Mouse (Mus musculus) embryonic facial prominence, embryonic 10.5 days (tissue): ENCODE measurements around the gene Epo. TPM values are rescaled to one million over a fixed set of nuclear protein-coding genes. Genes with fewer than 3 reads are reported as not detected.

Source experiments
- DNase-seq: peaks from one replicate; pipeline ENCODE4 v3.0.0-alpha.2; 2017; ENCODE audit warnings: low spot score
- H3K27ac ChIP-seq: fragments of 300-500 bp; sonication (generic); replicated peaks from 2 replicates; pipeline ENCODE4 v1.5.1; 2016; ENCODE audit warnings: mild to moderate bottlenecking
- H3K27me3 ChIP-seq: fragments of 300-500 bp; sonication (generic); replicated peaks from 2 replicates; pipeline ENCODE4 v1.6.1; 2016; ENCODE audit warnings: low read depth, mild to moderate bottlenecking; ENCODE audit not compliant: poor library complexity, severe bottlenecking
- H3K36me3 ChIP-seq: fragments of 300-500 bp; sonication (generic); replicated peaks from 2 replicates; pipeline ENCODE4 v1.6.1; 2016; ENCODE audit warnings: mild to moderate bottlenecking, moderate library complexity
- H3K4me1 ChIP-seq: fragments of 300-500 bp; sonication (generic); 2 replicates; pipeline ENCODE4 v1.6.1; 2016
- H3K4me3 ChIP-seq: fragments of 300-500 bp; sonication (generic); 2 replicates; pipeline ENCODE4 v1.5.1; 2016; ENCODE audit warnings: mild to moderate bottlenecking, moderate library complexity
- H3K9me3 ChIP-seq: fragments of 300-500 bp; sonication (generic); 2 replicates; pipeline ENCODE4 v1.6.1; 2016; ENCODE audit warnings: mild to moderate bottlenecking
- WGBS: fragments of 180-500 bp; shearing (Covaris S2); methylation state at CpG from one replicate; pipeline ENCODE4 v1.1.7; 2016; 5-methylcytosine and 5-hydroxymethylcytosine counted together
- polyA plus RNA-seq: library from polyadenylated mRNA; unstranded; fragments of >200 nt; fragmentation: Nextera tagmentation; extraction: Ambion mirVana; gene quantifications from 2 replicates; pipeline ENCODE4 v1.2.1, GENCODE M21; 2016

Gene Epo
- polyA plus RNA-seq, 1 experiment from 2014 or later, result 2.3 TPM

DNA sequence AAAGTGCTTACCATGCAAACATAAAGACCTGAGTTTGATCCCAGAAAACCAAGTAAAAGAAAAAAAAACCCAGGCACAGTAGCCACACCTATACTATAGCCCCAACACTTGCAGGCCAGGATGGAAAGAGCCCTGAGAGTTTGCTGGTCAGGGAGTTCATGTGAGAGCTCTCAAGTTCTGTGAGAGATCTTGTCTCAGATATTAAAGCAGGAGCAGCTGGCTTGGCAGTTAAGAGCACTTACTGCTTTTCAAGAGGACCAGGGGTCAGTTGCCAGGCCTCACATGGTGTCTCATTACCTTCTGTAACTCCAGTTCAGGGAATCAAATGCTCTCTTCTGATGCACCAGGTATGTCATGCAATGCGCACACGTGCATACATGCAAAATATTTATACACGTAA lies 1.7 kb upstream of the Epo start:
- no peak for DNase-seq
- Histone ChIP-seq H3K27ac (no peak overlapping the region), H3K4me1 (peaks cover 34% of the 10 kb centered on the region), H3K4me3 (no peak overlapping the region), H3K27me3 (no peaks in the 10 kb centered on the region), H3K36me3 (peaks cover 9% of the 10 kb centered on the region), H3K9me3 (no peaks in the 10 kb centered on the region)
- WGBS, result 90% methylated on average over 3 of the region's 3 CpGs

DNA sequence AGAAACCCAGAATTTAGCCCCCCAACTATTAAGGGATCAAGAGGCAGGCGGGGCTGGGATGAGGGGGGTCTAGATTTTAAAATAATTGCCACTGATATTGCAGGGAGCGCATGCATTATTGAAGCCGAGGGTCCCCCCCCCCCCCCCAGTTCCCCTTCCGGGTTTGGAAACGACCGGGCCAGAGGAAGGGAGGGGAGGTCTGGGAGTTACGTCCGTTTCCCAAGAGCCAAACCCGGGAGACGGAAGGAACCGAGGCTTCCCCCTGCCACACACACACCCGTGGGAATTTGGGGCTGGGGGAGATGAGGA lies 280 bp downstream of the Epo start:
- no peak for DNase-seq
- WGBS, result under 1% methylated on average over 12 of the region's 12 CpGs
- Histone ChIP-seq H3K9me3 (no peaks in the 10 kb centered on the region), H3K27ac (peak overlapping the region; percentile 98), H3K27me3 (no peaks in the 10 kb centered on the region), H3K4me1 (peaks cover 44% of the 10 kb centered on the region), H3K36me3 (peaks cover 29% of the 10 kb centered on the region), H3K4me3 (peak overlapping the region; percentile 89)

DNA sequence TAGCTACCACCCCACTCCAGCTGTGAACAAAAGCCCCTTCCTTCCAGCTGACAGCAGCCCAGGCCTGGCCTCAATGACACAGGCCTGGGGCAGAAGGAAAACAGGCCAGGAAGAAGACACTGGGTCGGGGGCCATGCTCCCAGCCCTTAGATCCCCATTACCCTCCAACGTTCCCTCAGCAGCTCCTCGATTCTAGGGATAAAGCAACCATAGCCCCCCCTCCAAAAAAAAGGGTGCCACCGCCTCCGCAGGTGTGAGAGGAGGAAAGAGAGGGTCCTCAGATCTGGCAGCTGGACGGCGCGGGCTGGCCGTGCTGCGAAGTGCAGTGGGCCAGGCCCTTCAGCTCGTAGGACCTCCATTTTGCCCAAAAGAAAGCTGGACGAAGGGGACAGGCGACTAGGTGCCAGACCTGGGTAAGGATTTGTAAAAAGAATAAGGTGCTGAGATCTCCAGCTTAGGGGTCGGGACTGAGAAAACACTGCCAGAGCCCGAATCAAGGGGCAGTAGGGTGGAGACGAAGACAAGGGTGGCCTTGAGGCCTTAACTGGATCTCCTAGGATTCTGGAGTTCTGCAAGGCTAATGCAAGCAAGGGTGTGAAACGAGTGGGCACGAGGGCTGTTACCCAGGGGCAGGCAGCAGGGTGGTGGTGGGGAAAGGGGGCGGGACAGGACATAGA lies 773 bp downstream of the Epo start:
- Histone ChIP-seq H3K36me3 (peaks cover 34% of the 10 kb centered on the region), H3K27me3 (no peaks in the 10 kb centered on the region), H3K27ac (peak overlapping the region; percentile 98), H3K9me3 (no peaks in the 10 kb centered on the region), H3K4me3 (peak overlapping the region; percentile 89), H3K4me1 (peaks cover 47% of the 10 kb centered on the region)
- DNase-seq, result peak; percentile 60
- 1% methylated on average over 19 of the region's 19 CpGs for WGBS

DNA sequence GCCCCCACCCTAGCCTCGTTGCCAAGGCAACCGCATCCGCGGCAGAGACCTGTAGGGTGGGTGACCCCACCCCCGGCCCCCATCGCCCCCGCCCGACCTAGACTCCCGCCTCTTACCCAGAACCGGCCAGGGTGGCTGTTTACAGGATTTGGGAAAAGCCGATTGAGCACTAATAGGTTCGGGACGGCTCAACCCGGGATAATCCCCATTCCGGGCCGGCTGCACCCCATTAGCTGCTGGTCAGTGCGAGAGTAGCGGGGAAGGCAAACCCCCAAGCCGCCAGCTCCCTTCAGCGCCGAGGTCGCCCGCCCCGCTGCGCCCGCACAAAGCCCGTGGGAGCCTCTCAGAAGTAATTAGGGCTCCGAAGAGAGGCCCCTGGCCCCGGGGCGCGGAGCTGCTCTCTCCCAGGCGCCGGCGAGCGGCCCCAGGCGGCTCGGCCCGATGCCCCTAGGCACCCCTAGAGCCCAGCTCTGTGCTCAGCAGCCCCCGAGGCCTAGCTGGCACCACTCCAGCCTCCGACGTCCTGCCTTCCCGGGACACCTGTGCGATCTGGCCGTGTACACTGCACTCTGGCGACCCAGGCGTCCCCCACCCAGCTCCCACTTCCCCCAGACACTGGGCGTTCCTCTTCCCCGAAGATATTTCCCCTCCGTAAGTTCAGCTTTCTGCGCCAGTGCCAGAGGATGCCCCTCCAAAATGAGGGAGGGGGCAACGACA lies 1.5 kb downstream of the Epo start:
- Histone ChIP-seq H3K4me3 (peak overlapping the region; percentile 89), H3K27ac (peak overlapping the region; percentile 98), H3K36me3 (peaks cover 41% of the 10 kb centered on the region), H3K9me3 (no peaks in the 10 kb centered on the region), H3K4me1 (peaks cover 50% of the 10 kb centered on the region), H3K27me3 (no peaks in the 10 kb centered on the region)
- DNase-seq, result peak; percentile 87
- WGBS, result under 1% methylated on average over 51 of the region's 51 CpGs

DNA sequence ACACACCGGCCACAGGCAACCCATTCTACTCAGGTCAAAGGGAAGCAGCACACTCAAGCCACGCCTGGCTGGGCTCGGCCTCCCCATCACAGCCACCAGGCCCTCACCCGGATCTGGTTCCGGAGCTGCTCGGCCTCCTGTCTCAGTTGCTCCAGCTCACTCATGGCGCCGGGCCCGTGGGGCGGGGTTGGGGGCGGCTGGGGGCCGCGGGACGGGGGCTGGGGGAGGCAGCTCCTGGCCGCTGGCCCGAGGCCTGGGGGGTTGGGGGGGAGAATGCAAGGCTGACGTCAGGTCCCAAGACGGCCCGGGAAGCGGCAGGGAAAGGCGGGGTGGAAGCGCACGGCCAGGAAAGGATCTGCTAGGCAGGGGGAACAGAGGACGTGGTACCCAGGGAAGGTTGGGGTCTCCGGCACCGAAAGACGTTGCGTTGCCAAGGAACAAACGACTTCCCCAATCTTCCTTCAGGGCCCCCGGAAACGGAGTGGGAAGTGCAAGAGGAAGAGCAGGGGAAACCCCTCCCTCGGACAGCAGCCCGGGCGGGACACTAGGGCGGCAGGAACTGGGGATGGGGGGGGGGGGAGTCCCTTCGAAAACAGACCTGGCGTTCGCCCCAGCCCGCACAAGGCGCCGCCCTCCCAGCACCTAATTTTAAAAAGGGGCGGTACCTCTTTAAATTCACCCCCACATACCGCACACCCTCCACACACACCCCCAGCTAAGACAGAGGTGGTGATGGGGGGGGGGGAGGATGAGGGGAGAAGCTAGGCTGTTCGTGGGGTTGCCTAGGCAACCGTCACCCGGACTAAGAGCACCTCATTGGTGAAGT lies 2.2 kb downstream of the Epo start:
- Histone ChIP-seq H3K36me3 (peaks cover 48% of the 10 kb centered on the region), H3K9me3 (no peaks in the 10 kb centered on the region), H3K4me1 (peaks cover 56% of the 10 kb centered on the region), H3K4me3 (peak overlapping the region; percentile 89), H3K27me3 (no peaks in the 10 kb centered on the region), H3K27ac (peak overlapping the region; percentile 98)
- 1% methylated on average over 46 of the region's 46 CpGs for WGBS
- peak; percentile 72 for DNase-seq

DNA sequence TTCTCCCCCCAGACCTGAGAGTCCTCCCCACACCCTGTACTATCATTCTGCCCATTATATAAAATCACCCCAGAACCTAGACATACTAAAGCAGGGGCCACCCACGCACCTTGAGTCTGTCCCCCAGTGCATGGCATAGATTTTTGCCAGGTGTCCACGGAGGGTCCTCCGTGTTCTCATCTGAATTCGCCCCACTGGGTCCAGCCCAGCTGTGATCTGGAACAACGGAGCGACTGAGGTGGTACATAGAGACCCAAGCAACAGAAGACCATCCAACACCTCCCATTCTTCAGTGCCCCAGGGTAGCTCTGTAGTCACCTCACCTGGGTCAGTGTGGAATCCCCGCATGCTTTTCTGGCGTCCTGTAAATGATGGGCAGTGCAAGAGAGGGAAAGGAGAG lies 3.0 kb downstream of the Epo start:
- H3K9me3 ChIP-seq, result no peaks in the 10 kb centered on the region
- no peak for DNase-seq
- H3K36me3 ChIP-seq, result peaks cover 55% of the 10 kb centered on the region
- peak overlapping the region; percentile 98 for H3K27ac ChIP-seq
- H3K4me1 ChIP-seq, result peaks cover 62% of the 10 kb centered on the region
- WGBS, result 72% methylated on average over 8 of the region's 8 CpGs
- no peaks in the 10 kb centered on the region for H3K27me3 ChIP-seq
- peak overlapping the region; percentile 89 for H3K4me3 ChIP-seq

DNA sequence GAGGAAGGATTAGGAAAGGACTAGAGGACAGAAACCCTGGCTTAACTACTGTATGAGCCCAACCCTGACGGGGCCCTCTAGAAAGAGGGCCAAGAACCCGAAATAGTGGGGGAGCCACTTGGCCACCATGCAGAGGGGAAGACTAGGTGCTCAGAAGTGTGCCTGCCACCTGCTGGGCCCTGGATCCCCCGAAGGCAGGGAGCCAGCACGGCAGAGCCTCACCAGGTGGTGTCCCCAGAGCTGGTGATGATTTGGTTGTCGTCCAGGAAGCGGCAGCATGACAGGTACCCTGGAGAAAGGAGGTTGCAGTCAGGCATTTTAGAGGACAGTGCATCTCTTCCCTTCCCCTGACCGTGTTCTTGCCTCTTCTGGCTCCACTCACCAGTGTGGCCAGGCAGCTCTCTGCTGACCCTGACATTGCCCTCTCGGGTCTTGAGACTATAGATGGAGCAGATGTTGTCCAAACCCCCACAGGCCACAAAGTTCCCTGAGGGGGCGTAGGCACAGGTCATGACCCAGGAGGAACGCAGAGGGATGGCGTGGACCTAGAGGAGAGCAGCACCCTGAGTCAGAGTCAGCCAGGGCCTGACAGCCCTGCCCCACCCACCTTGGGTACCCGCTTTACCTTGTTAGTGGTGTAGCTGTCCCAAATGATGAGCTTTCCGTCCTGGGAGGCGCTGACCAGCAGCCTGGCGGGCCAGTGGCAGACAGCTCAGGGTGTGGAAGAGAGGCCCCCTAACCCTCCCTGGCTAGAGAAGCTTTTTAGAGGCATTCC lies 3.6 kb downstream of the Epo start:
- Histone ChIP-seq H3K9me3 (no peaks in the 10 kb centered on the region), H3K4me3 (peak overlapping the region; percentile 89), H3K27ac (no peak overlapping the region), H3K4me1 (peaks cover 67% of the 10 kb centered on the region), H3K27me3 (no peaks in the 10 kb centered on the region), H3K36me3 (peaks cover 62% of the 10 kb centered on the region)
- 76% methylated on average over 15 of the region's 15 CpGs for WGBS
- no peak for DNase-seq

DNA sequence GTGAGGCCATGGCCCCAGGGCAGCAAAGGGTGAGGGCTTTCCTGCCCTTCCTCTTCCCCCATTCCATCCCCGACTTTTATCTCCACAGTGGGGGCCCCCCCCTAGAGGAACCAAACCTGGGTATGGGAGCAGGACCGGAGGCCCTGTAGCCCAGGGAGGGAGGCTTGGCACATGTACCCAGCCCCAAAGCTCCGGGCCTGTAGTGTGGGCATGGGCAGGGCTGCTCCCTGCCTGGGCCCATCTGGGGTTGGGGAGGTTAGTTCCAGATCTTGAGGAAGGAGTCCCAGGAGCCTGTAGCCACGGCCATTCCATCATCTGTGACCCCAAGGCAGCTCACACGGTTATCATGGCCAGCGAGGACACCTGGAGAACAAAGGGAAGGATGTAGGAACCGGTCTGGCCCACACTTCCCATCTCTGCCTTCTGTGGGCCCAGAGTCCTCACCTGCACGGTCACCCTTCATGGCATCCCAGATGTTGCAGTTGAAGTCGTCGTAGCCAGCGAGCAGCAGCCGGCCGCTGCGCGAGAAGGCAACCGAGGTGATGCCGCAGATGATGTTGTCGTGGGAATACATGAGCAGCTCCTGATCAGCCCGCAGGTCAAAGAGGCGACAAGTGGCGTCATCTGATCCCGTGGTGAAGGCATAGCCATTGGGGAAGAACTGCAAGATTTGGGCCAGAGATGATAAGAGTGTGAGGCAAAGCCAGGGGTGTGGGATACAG lies 4.6 kb downstream of the Epo start:
- 87% methylated on average over 22 of the region's 22 CpGs for WGBS
- Histone ChIP-seq H3K36me3 (peaks cover 72% of the 10 kb centered on the region), H3K27ac (no peak overlapping the region), H3K9me3 (no peaks in the 10 kb centered on the region), H3K4me3 (peak overlapping the region; percentile 8; the same call in 1 of the 2 replicates), H3K27me3 (no peaks in the 10 kb centered on the region), H3K4me1 (peaks cover 65% of the 10 kb centered on the region)
- DNase-seq, result no peak

DNA sequence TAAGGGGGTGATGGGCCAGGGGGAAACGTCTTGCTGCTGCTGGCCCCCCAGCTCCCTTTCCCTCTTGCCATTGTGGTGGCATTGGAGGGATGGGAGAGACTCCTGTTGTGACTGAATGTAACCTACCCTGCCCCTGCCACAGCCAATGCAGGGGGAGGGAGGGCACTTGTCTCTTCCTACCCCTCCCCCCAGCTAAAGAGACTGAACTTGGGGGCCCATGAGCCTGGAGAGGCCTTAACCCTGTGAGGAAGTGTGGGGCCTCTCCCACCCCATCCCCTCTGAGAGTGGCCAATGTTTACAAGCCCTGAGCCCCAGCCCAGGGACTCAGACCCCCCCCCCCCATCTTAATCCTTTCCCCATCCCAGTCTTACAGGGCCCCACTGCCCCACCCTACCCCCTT lies 5.6 kb downstream of the Epo start:
- WGBS, result 69% methylated on average over 1 of the region's 1 CpGs
- Histone ChIP-seq H3K4me1 (peaks cover 63% of the 10 kb centered on the region), H3K36me3 (peaks cover 82% of the 10 kb centered on the region)

DNA sequence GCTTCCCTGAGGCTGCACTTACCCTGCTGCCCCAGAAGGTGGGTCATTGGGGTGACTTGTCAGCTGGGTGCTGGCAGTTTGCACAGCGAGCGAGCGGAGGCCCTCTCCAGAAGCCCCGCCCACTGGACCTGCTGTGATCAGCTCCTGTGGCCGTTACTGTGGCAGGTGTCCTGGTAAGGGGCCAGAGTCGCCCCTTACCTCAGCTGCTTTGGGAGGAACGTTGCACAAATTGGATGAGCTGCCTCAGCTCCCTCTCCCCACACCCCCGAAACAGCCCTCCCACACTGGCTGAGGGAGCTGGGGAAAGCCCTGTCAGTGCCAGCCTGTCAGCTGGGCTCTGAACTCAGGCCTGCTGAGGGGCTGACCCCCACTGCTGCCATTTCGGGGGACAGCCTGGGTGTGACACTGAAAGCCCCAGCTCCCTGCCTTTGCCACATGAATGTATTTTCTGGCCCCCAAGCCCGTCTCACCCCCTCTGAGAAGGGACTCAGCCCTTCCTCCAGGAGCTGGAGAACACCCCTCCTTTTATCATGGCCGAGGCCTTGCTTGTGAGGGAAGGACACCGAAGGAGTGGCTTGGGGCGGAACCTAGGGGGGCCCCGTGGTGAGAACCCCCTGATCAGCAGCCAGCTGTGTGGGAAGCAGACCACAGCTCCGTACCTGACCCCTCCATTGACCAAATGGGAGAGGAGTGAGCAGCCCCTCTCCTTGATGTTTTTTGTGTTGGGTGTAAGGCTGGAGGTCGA lies 6.7 kb downstream of the Epo start:
- Histone ChIP-seq H3K9me3 (no peaks in the 10 kb centered on the region), H3K36me3 (peaks cover 92% of the 10 kb centered on the region), H3K27me3 (no peaks in the 10 kb centered on the region), H3K4me3 (peak overlapping the region; percentile 16; the same call in 1 of the 2 replicates), H3K4me1 (peaks cover 52% of the 10 kb centered on the region), H3K27ac (0 out of 2 replicates have a peak overlapping the region, but pooled peaks have one; percentile 19)
- peak; percentile 38 for DNase-seq
- WGBS, result 63% methylated on average over 16 of the region's 16 CpGs

More for the DNA sequence above, 5.6 kb downstream of the Epo start:
- no peak overlapping the region for H3K27ac ChIP-seq
- no peak overlapping the region for H3K4me3 ChIP-seq
- no peaks in the 10 kb centered on the region for H3K9me3 ChIP-seq
- no peak for DNase-seq
- no peaks in the 10 kb centered on the region for H3K27me3 ChIP-seq

DNA sequence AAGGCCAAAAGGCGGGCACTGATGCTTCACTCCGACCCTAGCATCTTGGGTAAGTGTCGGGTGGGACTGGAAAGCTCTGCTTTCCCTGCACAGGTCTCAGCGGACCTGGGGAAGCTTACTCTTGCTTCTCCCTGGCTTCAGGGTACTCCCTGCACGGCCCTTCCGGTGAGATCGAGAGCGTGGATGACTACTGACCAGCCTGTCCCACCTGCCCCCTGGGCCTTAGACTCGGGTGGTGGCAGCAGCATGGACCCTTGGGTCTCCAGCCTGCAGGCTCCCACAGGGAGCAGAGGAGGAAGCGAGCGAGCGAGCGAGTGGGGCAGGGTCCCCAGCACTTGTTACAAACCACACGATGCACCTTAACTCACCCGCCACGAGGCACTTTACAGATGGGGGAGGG lies 7.5 kb downstream of the Epo start:
- no peaks in the 10 kb centered on the region for H3K9me3 ChIP-seq
- H3K36me3 ChIP-seq, result peaks cover 99% of the 10 kb centered on the region
- peak overlapping the region; percentile 44; the same call in 1 of the 2 replicates for H3K27ac ChIP-seq
- no peak for DNase-seq
- no peaks in the 10 kb centered on the region for H3K27me3 ChIP-seq
- H3K4me3 ChIP-seq, result no peak overlapping the region
- peaks cover 44% of the 10 kb centered on the region for H3K4me1 ChIP-seq
- WGBS, result 82% methylated on average over 16 of the region's 16 CpGs
